Mouse (Mus musculus): ENCODE measurements at regions not wholly inside any gene's neighbourhood (a gene's known extent, or its start where the extent isn't known, plus 50 kb on each side); places are given as distances from the start of the nearest gene placed in this dataset.

DNA sequence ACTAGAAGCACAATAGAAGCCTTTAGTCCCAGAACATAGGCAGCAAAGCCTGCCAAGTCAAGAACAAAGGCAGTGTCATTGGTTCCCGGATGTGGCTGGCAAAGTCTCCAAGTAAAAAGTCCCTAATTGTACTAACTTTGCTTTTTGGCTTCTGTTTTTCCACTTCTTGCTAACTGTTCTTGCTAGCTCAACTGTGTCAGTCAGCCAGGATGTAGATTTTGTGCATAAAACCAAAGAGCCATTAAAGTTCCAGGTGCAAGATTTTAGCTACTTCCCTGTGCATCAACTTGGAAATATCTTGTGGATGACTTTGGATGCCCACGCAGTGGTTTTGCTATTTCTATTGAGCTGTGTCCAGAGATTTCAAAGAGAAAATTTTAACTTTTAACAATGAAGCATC is 560.0 kb upstream of the B3galt2 start:
- Histone ChIP-seq H3K9me3 (ENCODE audit: low read length) (no peaks in the 10 kb centered on the region), H3K4me2 (ENCODE audit: low read depth, low read length, poor library complexity, severe bottlenecking) (no peak overlapping the region), H3K9ac (replicated peaks; ENCODE audit: low read length, poor library complexity, severe bottlenecking) (no peak overlapping the region), H3K4me1 (ENCODE audit: insufficient read depth, low read length) (no peaks in the 10 kb centered on the region), H3K27ac (ENCODE audit: low read depth, low read length) (no peak overlapping the region), H3K4me3 (ENCODE audit: low read depth, low read length) (no peak overlapping the region), H3K36me3 (ENCODE audit: insufficient read depth, low read length) (no peaks in the 10 kb centered on the region), H3K27me3 (ENCODE audit: insufficient read depth, low read length) (no peaks in the 10 kb centered on the region)
- peak; percentile 17 for DNase-seq (ENCODE audit: low spot score)
- no peak for ATAC-seq (ENCODE audit: low FRiP score)
- WGBS = 85% methylated on average over 2 of the region's 2 CpGs
- no peak for TF ChIP-seq CTCF (IDR thresholded peaks at IDR 0.05)

DNA sequence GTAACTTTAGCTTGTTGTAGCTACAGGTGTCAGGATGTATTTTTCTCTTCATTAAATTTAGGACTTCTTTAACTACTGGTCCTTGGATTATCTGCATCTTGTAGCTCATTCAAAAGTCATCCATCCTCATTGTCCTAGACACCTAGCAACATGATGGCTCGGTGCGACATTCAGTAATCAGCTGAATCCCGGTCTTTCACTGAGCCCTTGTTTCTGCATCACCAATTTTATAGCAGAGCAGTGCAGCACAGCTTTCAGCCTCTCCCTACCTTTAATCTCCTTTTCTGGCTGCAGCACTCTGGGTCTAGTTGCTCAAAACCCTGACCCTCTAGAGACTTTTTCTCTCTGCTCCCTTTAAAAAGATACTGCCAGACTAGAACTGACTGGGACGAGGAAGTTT is 543.6 kb upstream of the B3galt2 start:
- no peak for TF ChIP-seq CTCF (IDR thresholded peaks at IDR 0.05)
- Histone ChIP-seq H3K27ac (ENCODE audit: low read depth, low read length) (no peak overlapping the region), H3K4me1 (ENCODE audit: insufficient read depth, low read length) (no peaks in the 10 kb centered on the region), H3K36me3 (ENCODE audit: insufficient read depth, low read length) (no peaks in the 10 kb centered on the region), H3K27me3 (ENCODE audit: insufficient read depth, low read length) (no peaks in the 10 kb centered on the region), H3K9me3 (ENCODE audit: low read length) (no peaks in the 10 kb centered on the region), H3K9ac (replicated peaks; ENCODE audit: low read length, poor library complexity, severe bottlenecking) (no peak overlapping the region), H3K4me2 (ENCODE audit: low read depth, low read length, poor library complexity, severe bottlenecking) (no peak overlapping the region), H3K4me3 (ENCODE audit: low read depth, low read length) (no peak overlapping the region)
- ATAC-seq (ENCODE audit: low FRiP score) = no peak
- 45% methylated on average over 4 of the region's 4 CpGs for WGBS
- no peak for DNase-seq (ENCODE audit: low spot score)

DNA sequence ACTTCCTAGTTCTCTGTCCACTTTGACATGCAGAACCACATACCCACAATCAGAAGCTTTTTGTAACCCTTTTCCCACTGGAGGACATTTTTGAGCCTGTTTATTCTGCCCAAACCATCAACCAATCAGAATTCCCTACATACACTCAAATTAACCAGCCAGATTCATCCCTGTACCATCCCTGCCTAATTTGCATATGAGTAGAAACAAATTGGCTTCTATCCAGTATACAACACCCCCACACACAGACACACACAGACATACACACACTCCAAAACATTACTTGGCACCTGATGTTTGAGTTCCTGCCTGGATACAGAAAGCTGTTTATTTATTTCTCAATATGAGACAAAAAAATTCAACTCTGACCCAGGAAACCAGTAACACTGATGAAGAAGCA is 542.2 kb upstream of the B3galt2 start:
- H3K27me3 ChIP-seq (ENCODE audit: insufficient read depth, low read length) = no peaks in the 10 kb centered on the region
- no peak for TF ChIP-seq CTCF (IDR thresholded peaks at IDR 0.05)
- H3K4me1 ChIP-seq (ENCODE audit: insufficient read depth, low read length) = no peaks in the 10 kb centered on the region
- H3K36me3 ChIP-seq (ENCODE audit: insufficient read depth, low read length) = no peaks in the 10 kb centered on the region
- H3K9me3 ChIP-seq (ENCODE audit: low read length) = no peaks in the 10 kb centered on the region
- no peak overlapping the region for H3K9ac ChIP-seq (replicated peaks; ENCODE audit: low read length, poor library complexity, severe bottlenecking)
- H3K4me2 ChIP-seq (ENCODE audit: low read depth, low read length, poor library complexity, severe bottlenecking) = no peak overlapping the region
- no peak overlapping the region for H3K4me3 ChIP-seq (ENCODE audit: low read depth, low read length)
- no peak for ATAC-seq (ENCODE audit: low FRiP score)
- H3K27ac ChIP-seq (ENCODE audit: low read depth, low read length) = no peak overlapping the region
- DNase-seq (ENCODE audit: low spot score) = no peak

GRCm38 (mm10) chr1:143122185-143122584 is 518.3 kb upstream of the B3galt2 start:
- ATAC-seq (ENCODE audit: low FRiP score) (no peak), DNase-seq (ENCODE audit: low spot score) (no peak)
- Histone ChIP-seq H3K9me3 (ENCODE audit: low read length) (no peaks in the 10 kb centered on the region), H3K27ac (ENCODE audit: low read depth, low read length) (no peak overlapping the region), H3K4me3 (ENCODE audit: low read depth, low read length) (no peak overlapping the region), H3K36me3 (ENCODE audit: insufficient read depth, low read length) (no peaks in the 10 kb centered on the region), H3K9ac (replicated peaks; ENCODE audit: low read length, poor library complexity, severe bottlenecking) (no peak overlapping the region), H3K4me2 (ENCODE audit: low read depth, low read length, poor library complexity, severe bottlenecking) (no peak overlapping the region), H3K27me3 (ENCODE audit: insufficient read depth, low read length) (no peaks in the 10 kb centered on the region), H3K4me1 (ENCODE audit: insufficient read depth, low read length) (no peaks in the 10 kb centered on the region)
- no peak for TF ChIP-seq CTCF (IDR thresholded peaks at IDR 0.05)

DNA sequence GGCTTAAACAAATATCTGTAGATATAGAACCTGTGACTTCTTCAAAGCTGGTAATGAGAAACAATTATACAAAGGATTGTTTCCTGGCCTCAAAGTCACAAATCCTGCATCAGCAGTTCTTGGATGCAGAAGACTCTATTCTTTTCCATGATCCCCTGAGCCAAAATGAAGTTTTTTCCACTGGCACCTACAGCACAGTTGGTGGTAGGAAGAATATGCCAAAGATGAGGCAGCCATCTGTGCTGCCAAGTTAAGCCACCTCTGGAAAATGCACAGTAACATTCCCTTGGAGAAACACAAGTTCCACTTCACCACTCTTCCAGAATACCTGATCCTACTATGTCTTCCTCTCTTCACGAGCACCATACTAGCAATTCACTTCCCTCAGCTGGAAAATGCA is 510.2 kb upstream of the B3galt2 start:
- Histone ChIP-seq H3K36me3 (ENCODE audit: insufficient read depth, low read length) (no peaks in the 10 kb centered on the region), H3K9ac (replicated peaks; ENCODE audit: low read length, poor library complexity, severe bottlenecking) (no peak overlapping the region), H3K27ac (ENCODE audit: low read depth, low read length) (no peak overlapping the region), H3K4me1 (ENCODE audit: insufficient read depth, low read length) (no peaks in the 10 kb centered on the region), H3K4me3 (ENCODE audit: low read depth, low read length) (no peak overlapping the region), H3K9me3 (ENCODE audit: low read length) (no peaks in the 10 kb centered on the region), H3K27me3 (ENCODE audit: insufficient read depth, low read length) (no peaks in the 10 kb centered on the region), H3K4me2 (ENCODE audit: low read depth, low read length, poor library complexity, severe bottlenecking) (no peak overlapping the region)
- 97% methylated on average over 1 of the region's 1 CpGs for WGBS
- DNase-seq (ENCODE audit: low spot score) = no peak
- ATAC-seq (ENCODE audit: low FRiP score) = no peak
- no peak for TF ChIP-seq CTCF (IDR thresholded peaks at IDR 0.05)

- H3K27ac ChIP-seq (ENCODE audit: low read depth, low read length) = no peak overlapping the region
- no peak overlapping the region for H3K4me3 ChIP-seq (ENCODE audit: low read depth, low read length)
- DNase-seq (ENCODE audit: low spot score) (no peak), ATAC-seq (ENCODE audit: low FRiP score) (no peak)
- no peak overlapping the region for H3K4me2 ChIP-seq (ENCODE audit: low read depth, low read length, poor library complexity, severe bottlenecking)
- no peak for TF ChIP-seq CTCF (IDR thresholded peaks at IDR 0.05)
- no peaks in the 10 kb centered on the region for H3K36me3 ChIP-seq (ENCODE audit: insufficient read depth, low read length)
- no peaks in the 10 kb centered on the region for H3K4me1 ChIP-seq (ENCODE audit: insufficient read depth, low read length)
- no peaks in the 10 kb centered on the region for H3K27me3 ChIP-seq (ENCODE audit: insufficient read depth, low read length)
- 93% methylated on average over 2 of the region's 2 CpGs for WGBS
- no peak overlapping the region for H3K9ac ChIP-seq (replicated peaks; ENCODE audit: low read length, poor library complexity, severe bottlenecking)
- H3K9me3 ChIP-seq (ENCODE audit: low read length) = no peaks in the 10 kb centered on the region
Observed at GRCm38 (mm10) chr1:143132806-143133205, 507.7 kb upstream of the B3galt2 start.
